Mouse (Mus musculus) cerebellum, adult (tissue): ENCODE results near the gene Ctso.

Experiments
- ATAC-seq: cut with Nextera tagmentation; 2 replicates; pipeline ENCODE4 v1.9.2; 2017; ENCODE audit warnings: mild to moderate bottlenecking, moderate library complexity, mixed read lengths; ENCODE audit not compliant: insufficient number of reproducible peaks, low FRiP score, low TSS enrichment

Ctso gene

GRCm38 (mm10) chr3:81949048-81949447 lies 16.6 kb downstream of the Ctso start:
- ATAC-seq = no peak

GRCm38 (mm10) chr3:81951785-81952184 lies 19.4 kb downstream of the Ctso start:
- no peak for ATAC-seq

DNA sequence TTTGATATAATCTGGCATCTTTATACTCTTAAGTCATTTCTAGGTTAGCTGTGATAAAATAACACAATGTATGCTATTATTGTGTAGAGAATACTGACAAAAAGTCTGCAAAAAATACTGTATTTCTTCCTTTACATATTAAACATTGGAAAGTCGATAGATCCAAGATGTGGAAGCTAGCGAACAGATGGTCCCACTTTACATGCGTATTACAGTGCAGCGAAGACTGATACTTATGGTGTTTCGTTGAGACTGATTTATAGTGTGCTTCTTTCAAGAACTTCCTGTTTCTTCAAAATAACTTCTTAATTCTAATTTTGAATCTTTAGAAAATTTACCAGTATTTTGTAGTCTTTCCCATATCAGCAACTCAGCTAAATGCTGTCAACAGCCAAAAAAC lies 25.1 kb downstream of the Ctso start:
- ATAC-seq = no peak

- no peak for ATAC-seq
Measured at GRCm38 (mm10) chr3:81961336-81961735, 28.9 kb downstream of the Ctso start.

- ATAC-seq = peak; percentile 49
Measured at GRCm38 (mm10) chr3:81963768-81964167, 31.4 kb downstream of the Ctso start.

DNA sequence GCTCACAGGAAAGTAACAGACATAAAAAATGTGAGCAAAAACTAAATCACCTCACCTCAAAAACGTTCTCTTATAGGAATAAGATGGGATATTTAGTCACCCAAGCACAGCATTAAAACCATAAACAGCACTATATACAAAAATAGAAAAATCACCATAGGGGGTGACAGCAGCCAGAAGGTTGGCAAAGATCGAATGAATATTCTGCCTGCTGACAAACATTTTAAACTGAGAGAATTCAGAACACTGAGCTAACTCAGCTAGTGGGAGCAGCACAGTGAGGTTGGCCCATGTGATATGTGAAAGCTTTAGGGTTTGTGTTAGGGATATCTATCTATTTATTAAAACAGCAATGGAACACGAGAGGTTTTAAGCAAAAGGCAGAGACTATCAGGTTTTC lies 32.2 kb downstream of the Ctso start:
- ATAC-seq = peak; percentile 92

DNA sequence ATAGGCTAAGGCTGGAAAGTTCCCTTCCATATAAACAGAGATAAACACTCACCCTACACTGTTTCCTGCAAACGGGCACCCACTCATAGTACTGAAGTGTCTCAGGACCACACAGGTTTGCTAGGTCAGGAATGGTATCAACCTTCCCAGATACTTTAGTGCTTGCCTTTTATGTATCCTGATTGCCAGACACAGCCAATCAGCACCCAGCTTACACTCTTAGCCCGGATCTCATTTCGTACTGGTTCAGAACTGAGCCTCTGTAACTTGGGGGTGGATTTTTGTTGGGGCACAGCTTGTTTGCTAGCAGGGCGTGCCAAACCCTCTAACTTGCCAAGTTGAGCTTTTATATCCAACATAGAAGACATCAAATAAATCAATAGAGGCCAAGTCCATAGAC lies 43.2 kb downstream of the Ctso start:
- ATAC-seq = no peak

- no peak for ATAC-seq
Measured at GRCm38 (mm10) chr3:81976102-81976501, 43.7 kb downstream of the Ctso start, which contains the start of gene Tdo2. Gene Tdo2, minus strand, starts transcription at chr3:81976202.

DNA sequence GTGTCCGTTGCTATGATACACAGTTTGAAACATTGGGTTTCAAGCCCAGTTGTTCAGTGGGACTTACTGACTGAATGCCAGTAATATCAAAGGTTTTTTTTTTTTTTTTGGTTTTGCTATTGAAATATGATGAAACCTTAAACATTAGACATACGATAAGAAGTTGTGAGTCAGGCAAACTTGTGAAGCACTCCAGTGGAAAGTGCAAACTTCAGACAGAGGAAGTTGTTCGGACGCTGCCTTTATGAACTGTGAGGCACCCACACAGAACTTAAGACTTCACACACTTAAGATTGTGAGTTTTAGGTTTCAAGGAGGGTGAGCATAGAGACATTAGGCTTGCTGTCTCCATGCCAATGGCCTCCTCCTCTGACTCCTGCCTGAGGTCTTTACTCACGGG lies 49.2 kb downstream of the Ctso start:
- no peak for ATAC-seq

DNA sequence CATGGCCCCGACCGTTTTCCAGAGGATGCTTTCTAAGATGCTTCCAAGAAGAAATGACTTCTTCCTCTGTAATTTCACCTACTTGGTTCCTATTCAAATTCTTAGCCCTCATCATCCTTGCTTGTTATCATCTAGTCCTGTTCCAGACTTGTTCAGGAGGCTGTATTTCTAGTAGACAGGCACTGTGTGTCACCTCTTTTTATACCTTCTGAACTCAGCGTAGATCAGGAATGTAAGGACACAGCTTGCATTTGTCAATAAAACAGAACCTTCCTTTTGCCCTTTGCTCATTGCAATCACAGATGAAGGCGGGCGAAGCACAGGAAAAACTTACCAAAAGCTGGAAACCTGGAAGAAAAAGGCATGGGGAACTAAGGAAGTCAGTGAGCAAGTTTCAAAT lies 49.6 kb downstream of the Ctso start, which contains the start of gene Asic5:
Gene Asic5 (plus strand): TSS at position 301 of the 400 bp plus-strand sequence.
- ATAC-seq = no peak

- no peak for ATAC-seq
Measured at GRCm38 (mm10) chr3:81983120-81983895, 50.9 kb downstream of the Ctso start.

DNA sequence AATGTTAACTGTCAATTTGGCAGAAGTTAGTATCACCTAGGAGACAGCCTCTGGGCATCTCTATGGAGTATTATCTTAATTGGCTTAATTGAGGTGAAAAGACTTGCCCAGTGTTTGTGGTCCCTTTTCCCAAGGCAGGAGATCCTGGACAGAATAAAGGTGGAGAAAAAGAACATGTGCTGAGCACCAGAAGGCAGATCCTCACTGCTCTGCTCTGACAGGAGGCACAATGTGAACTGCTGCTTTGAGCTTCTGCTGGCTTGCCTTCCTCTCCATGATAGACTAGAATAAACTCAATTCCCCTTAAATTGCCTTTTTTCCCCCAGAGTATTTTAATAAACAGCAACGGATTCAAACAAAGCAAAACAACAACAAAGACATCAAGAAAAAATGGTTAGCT lies 52.7 kb downstream of the Ctso start:
- no peak for ATAC-seq

DNA sequence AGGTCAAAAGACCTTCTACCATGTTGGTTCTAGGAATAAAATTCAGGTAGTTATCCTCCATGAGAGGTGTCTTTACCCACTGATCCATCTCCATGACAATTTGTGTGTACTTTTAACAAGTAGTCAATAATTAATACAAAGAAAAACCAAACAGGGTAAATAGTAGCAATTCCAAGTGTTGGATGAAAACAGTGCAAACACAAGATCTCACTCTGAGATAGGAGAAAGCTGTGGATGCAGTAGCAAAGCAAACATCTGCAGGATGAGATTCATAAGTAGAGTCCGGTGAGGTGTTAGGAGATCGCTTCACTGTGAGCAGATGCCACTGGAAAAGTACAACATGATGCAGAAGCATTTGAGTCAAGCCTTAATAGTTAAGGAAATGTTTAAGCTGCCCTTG lies 53.7 kb downstream of the Ctso start:
- ATAC-seq = no peak

- ATAC-seq = no peak
Measured at GRCm38 (mm10) chr3:81987628-81988027, 55.2 kb downstream of the Ctso start.

DNA sequence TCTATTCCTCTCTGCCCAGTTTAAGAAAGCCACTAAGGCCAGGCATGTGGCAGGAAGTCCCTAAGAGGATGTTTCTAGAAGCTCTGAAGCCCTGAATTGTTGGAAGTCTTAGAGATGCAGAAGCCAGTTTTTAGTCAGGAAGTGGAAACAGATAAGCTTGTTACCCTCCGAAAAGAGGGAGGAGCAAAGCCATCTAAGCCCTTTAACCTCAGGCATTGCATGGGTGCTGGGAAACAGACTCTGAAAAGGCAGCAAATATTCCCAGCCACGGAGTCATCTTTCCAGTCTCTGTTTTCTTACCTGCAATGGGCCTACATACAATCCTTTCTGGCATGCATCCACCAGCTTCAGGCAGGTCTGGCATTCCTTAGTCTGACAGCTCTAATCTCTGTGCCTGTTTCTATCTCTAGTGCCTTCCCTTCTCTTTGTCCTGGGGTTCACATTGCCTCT lies 57.3 kb downstream of the Ctso start:
- ATAC-seq = no peak

DNA sequence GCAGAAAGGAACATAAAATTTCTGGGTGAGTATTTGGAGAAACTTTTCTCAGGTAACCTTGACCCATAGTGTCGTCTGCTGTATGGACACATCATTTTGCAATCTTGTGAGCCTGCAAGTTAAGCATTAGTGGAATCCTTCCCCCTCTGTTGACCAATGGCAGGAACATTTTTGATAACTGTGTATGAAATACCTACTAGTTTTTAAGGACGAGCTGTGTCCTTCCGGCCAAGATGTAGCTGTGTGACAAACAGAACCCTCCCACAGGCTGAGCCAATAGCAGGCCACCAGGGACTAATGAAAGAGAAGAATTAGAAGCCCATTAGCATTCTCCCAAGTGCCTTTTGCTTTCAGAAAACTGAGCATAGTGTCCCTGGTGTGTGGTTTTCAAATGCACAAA lies 58.1 kb downstream of the Ctso start:
- ATAC-seq = no peak

GRCm38 (mm10) chr3:81995371-81995770 lies 63.0 kb downstream of the Ctso start:
- no peak for ATAC-seq

DNA sequence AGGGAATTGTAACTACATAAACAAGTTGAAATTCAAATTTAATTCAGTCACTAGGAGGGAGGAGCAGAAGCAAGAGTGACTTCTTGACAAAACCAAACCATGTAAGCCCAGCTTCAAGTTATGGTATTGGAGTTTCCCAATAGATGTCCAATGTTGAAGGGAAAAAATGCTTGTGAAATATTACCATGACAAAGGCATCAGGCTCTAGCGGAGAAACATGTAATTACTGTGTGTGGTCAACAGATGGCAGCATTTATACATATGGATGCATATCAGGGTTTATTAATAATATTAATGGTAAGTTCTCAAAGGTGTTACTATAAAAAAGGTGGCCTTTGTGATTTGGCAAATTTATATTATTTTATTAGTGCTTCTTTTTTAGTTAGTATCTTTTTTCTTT lies 63.6 kb downstream of the Ctso start:
- ATAC-seq = peak; percentile 58
